Mouse (Mus musculus): ENCODE results near the gene Afg3l1. TPM values are rescaled to one million over a fixed set of nuclear protein-coding genes. Genes with fewer than 3 reads are reported as not detected.
"Not testable (repeated sequence)": the region's sequence is repeated elsewhere in the genome, so short reads cannot be mapped to it uniquely, and the experiment has no call there.

The Afg3l1 gene
- polyA plus RNA-seq, 1 experiment from 2014 or later = 39.4 TPM

DNA sequence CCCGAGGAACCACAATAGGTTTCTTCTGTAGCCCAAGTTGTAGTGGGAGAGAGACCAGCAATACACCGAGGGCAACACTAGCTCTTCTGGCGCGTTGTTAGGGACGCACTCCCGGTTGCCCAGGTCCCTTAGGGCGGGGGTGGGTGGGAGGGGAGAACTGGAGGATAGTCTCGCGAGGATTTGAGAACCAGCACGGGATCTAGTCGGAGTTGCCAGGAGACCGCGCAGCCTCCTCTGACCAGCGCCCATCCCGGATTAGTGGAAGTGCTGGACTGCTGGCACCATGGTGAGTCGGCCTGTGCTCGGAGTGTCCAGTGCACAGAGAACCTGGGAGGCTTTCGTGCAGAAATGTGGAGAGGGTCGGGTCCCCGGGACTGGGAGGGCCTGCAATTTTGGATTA, 41.0 kb downstream of the Afg3l1 start, which contains the start of gene Gas8:
Gas8 (plus strand) TSS at position 168 of the 400 bp plus-strand sequence.
- Histone ChIP-seq H3K9me3 (ENCODE audit: low read depth, low read length) (no peaks in the 10 kb centered on the region), H3K9ac (peak within 1 kb of the TSS; percentile 75), H3K27ac (ENCODE audit: low read depth) (no peak within 1 kb of the TSS), H3K4me1 (ENCODE audit: insufficient read depth) (peaks cover 5% of the 10 kb centered on the region; the same call in 1 of the 2 replicates), H3K27me3 (ENCODE audit: insufficient read depth, low read length) (peaks cover 18% of the 10 kb centered on the region; the same call in 1 of the 2 replicates), H3K36me3 (ENCODE audit: insufficient read depth) (peaks cover 30% of the 10 kb centered on the region), H3K4me3 (ENCODE audit: low read depth, low read length) (peak within 1 kb of the TSS; percentile 75), H3K4me2 (peak within 1 kb of the TSS; percentile 87)
- WGBS = under 1% methylated on average over 20 of the region's 20 CpGs
- DNase-seq (peak; percentile 97), ATAC-seq (ENCODE audit: insufficient read depth) (peak; percentile 95)
- TF ChIP-seq CTCF (IDR thresholded peaks at IDR 0.05; ENCODE audit: low read depth) = peak; percentile 35; the same call in 1 of the 2 replicates

DNA sequence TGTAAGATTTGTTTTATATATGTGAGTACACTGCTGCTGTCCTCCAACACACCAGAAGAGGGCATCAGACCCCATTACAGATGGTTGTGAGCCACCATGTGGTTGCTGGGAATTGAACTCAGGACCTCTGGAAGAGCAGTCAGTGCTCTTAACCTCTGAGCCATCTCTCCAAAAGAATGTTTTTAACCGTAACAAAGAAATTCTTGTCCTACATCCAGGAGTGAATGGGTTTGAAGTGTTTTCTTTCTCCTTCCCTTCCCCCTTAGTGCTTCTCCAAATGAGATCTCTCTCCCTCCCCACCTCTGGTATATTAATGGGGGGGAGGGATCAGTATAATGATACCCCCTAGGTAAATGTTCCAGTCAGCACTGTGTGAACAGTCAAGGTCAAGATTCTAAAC, 42.3 kb downstream of the Afg3l1 start:
- not testable (repeated sequence) for H3K4me2 ChIP-seq; H3K9ac ChIP-seq; DNase-seq; H3K9me3 ChIP-seq (ENCODE audit: low read depth, low read length); H3K4me1 ChIP-seq (ENCODE audit: insufficient read depth); H3K27ac ChIP-seq (ENCODE audit: low read depth); H3K4me3 ChIP-seq (ENCODE audit: low read depth, low read length); ATAC-seq (ENCODE audit: insufficient read depth)
- peaks cover 10% of the 10 kb centered on the region; the same call in 1 of the 2 replicates for H3K27me3 ChIP-seq (ENCODE audit: insufficient read depth, low read length)
- WGBS = 82% methylated on average over 1 of the region's 1 CpGs
- H3K36me3 ChIP-seq (ENCODE audit: insufficient read depth) = peaks cover 44% of the 10 kb centered on the region

DNA sequence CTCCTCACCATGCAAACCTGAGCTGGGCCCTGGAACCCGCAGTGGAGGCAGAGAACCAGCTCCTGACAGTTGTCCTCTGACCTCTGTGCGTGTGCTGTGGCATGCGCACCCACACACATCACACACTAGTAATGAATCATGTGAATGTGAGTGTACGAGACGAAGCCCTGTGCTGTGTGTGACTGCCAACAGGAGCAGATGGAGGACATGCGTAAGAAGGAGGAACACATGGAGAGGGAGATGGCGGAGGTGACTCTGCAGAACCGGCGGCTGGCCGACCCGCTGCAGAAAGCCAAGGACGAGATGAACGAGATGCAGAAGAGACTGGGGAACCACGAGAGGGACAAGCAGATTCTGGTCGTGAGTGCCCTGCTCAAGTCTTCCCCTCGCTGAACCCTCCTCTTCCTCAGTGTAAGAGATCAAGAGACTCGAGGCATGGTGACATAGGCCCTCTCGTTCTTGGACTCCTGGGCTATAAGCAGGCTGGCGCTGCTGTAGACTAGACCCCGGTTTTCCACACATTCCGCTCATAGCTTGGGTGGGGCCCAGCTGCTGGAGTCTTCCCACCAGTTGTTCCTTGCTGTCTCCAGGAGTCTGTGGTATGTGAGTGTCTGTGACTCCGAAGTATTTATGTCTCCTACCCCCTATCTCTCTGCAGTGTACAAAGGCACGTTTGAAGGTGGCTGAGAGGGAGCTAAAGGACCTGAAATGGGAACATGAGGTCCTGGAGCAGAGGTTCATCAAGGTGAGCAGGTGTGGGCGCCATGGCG, 50.2 kb downstream of the Afg3l1 start:
- no peak overlapping the region for H3K9ac ChIP-seq
- no peak overlapping the region for H3K27ac ChIP-seq (ENCODE audit: low read depth)
- H3K4me3 ChIP-seq (ENCODE audit: low read depth, low read length) = no peak overlapping the region
- ATAC-seq (ENCODE audit: insufficient read depth) (no peak), DNase-seq (no peak)
- no peaks in the 10 kb centered on the region for H3K4me1 ChIP-seq (ENCODE audit: insufficient read depth)
- 86% methylated on average over 25 of the region's 25 CpGs for WGBS
- TF ChIP-seq CTCF (IDR thresholded peaks at IDR 0.05; ENCODE audit: low read depth) = no peak
- no peak overlapping the region for H3K4me2 ChIP-seq
- H3K27me3 ChIP-seq (ENCODE audit: insufficient read depth, low read length) = no peaks in the 10 kb centered on the region
- no peaks in the 10 kb centered on the region for H3K9me3 ChIP-seq (ENCODE audit: low read depth, low read length)
- peaks cover 100% of the 10 kb centered on the region for H3K36me3 ChIP-seq (ENCODE audit: insufficient read depth)

DNA sequence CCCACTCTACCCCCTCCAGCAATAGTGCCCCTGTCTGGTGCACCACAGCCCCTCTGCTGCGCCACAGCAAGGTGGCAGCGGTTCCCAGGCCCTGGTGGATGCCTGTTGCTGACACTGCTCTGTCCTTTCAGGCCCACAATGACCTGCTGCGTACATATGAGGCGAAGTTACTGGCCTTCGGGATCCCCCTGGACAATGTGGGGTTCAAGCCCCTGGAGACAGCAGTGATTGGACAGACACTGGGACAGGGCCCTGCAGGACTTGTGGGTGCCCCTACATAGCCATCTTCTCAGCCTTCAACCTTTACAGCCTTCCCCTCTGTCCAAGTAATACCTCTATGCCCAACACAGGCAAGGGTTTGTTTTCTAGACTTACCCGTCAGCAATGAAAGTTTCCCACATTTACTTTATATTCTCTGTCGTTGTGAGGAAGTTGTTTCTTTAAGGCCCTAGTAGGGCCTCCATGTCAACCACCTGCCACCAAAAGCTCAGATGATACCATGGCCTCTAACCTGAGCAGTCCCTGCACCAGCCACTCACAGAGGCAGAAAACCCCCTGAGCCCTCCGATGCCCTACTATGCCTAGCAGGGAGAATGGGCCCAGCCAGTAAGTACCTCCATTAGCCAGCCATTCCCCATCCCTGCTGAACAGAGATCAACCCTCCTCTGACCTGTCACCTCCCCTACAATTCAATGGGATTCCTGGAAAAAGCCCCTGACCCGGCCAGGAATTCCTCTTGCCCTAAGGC, 58.7 kb downstream of the Afg3l1 start:
- H3K27ac ChIP-seq (ENCODE audit: low read depth) = no peak overlapping the region
- no peaks in the 10 kb centered on the region for H3K27me3 ChIP-seq (ENCODE audit: insufficient read depth, low read length)
- TF ChIP-seq CTCF (IDR thresholded peaks at IDR 0.05; ENCODE audit: low read depth) = no peak
- no peaks in the 10 kb centered on the region for H3K9me3 ChIP-seq (ENCODE audit: low read depth, low read length)
- H3K9ac ChIP-seq = no peak overlapping the region
- no peak overlapping the region for H3K4me3 ChIP-seq (ENCODE audit: low read depth, low read length)
- WGBS = 86% methylated on average over 9 of the region's 9 CpGs
- DNase-seq (no peak), ATAC-seq (ENCODE audit: insufficient read depth) (no peak)
- no peaks in the 10 kb centered on the region for H3K4me1 ChIP-seq (ENCODE audit: insufficient read depth)
- H3K36me3 ChIP-seq (ENCODE audit: insufficient read depth) = peaks cover 52% of the 10 kb centered on the region
- no peak overlapping the region for H3K4me2 ChIP-seq

DNA sequence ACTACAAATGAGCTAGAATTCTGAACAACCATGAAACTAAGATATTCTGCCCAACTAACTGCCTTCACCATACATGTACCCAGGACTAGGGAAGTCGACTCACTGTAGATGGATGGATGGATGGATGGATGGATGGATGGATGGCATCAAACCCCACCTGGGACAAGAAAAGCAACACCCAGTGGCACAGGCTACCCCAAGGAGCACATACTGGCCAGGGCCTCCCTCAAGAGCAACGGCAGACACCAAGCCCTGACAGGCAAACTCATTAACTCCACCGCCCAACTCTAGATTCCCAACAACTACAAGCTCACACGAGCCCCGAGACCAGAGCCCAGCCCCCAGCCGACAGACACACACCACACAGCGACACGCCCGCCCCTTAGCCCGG, 59.3 kb downstream of the Afg3l1 start:
- peaks cover 46% of the 10 kb centered on the region for H3K36me3 ChIP-seq (ENCODE audit: insufficient read depth)
- H3K9me3 ChIP-seq (ENCODE audit: low read depth, low read length) = no peaks in the 10 kb centered on the region
- H3K27me3 ChIP-seq (ENCODE audit: insufficient read depth, low read length) = no peaks in the 10 kb centered on the region
- ATAC-seq (ENCODE audit: insufficient read depth) (no peak), DNase-seq (no peak)
- TF ChIP-seq CTCF (IDR thresholded peaks at IDR 0.05; ENCODE audit: low read depth) = no peak
- WGBS = 29% methylated on average over 10 of the region's 10 CpGs
- H3K4me3 ChIP-seq (ENCODE audit: low read depth, low read length) = no peak overlapping the region
- H3K9ac ChIP-seq = no peak overlapping the region
- H3K4me2 ChIP-seq = no peak overlapping the region
- no peaks in the 10 kb centered on the region for H3K4me1 ChIP-seq (ENCODE audit: insufficient read depth)
- no peak overlapping the region for H3K27ac ChIP-seq (ENCODE audit: low read depth)

DNA sequence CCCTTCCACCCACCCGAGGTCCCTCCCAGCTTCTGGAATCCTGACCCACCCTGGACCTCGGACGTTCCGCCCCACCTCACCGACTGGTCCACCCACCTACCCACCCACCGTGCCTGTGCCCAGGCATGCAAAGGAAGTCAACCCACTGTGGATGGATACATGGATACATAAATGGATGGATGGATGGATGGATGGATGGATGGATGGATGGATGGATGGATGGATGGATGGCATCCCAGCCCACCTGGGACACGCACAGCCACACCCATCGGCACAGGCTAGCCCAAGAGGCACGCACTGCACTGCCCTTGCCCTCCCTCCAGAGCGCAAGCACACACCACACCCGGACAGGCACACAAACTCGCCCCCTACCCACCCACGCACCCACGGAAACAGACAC, 59.9 kb downstream of the Afg3l1 start:
- H3K27me3 ChIP-seq (ENCODE audit: insufficient read depth, low read length); ATAC-seq (ENCODE audit: insufficient read depth); H3K4me2 ChIP-seq; H3K9me3 ChIP-seq (ENCODE audit: low read depth, low read length); H3K4me3 ChIP-seq (ENCODE audit: low read depth, low read length); H3K4me1 ChIP-seq (ENCODE audit: insufficient read depth); H3K27ac ChIP-seq (ENCODE audit: low read depth); DNase-seq; H3K9ac ChIP-seq: not testable (repeated sequence)
- H3K36me3 ChIP-seq (ENCODE audit: insufficient read depth) = peaks cover 40% of the 10 kb centered on the region
- whole genome bisulfite sequencing = 69% methylated on average over 2 of the region's 14 CpGs

Other genes with a start within 250 kb of the Afg3l1 start
- 2.3 and 4.1 TPM in 2 replicates for gene Spata2l, start 241.7 kb upstream of the Afg3l1 start, polyA plus RNA-seq (2014; fragmentation: Nextera tagmentation; extraction: Ambion mirVana)
- gene Zfp276, start 223.7 kb upstream of the Afg3l1 start, polyA plus RNA-seq (2014; fragmentation: Nextera tagmentation; extraction: Ambion mirVana) = 19.7 and 26.6 TPM in 2 replicates
- gene Vps9d1, start 223.6 kb upstream of the Afg3l1 start, polyA plus RNA-seq (2014; fragmentation: Nextera tagmentation; extraction: Ambion mirVana) = 25.9 and 28.1 TPM in 2 replicates
- 40.0 and 41.6 TPM in 2 replicates for gene Fanca, start 159.3 kb upstream of the Afg3l1 start, polyA plus RNA-seq (2014; fragmentation: Nextera tagmentation; extraction: Ambion mirVana)
- gene Spire2, start 145.2 kb upstream of the Afg3l1 start, polyA plus RNA-seq (2014; fragmentation: Nextera tagmentation; extraction: Ambion mirVana) = 1.7 TPM in 2 replicates
- gene Tcf25, start 104.2 kb upstream of the Afg3l1 start, polyA plus RNA-seq (2014; fragmentation: Nextera tagmentation; extraction: Ambion mirVana) = 144 and 146 TPM in 2 replicates
- gene Mc1r, start 70.8 kb upstream of the Afg3l1 start, polyA plus RNA-seq (2014; fragmentation: Nextera tagmentation; extraction: Ambion mirVana) = not detected in 2 replicates
- 1.7 and 3.0 TPM in 2 replicates for gene Tubb3, start 66.5 kb upstream of the Afg3l1 start, polyA plus RNA-seq (2014; fragmentation: Nextera tagmentation; extraction: Ambion mirVana)
- 34.1 and 34.3 TPM in 2 replicates for gene Def8, start 54.4 kb upstream of the Afg3l1 start, polyA plus RNA-seq (2014; fragmentation: Nextera tagmentation; extraction: Ambion mirVana)
- gene Dbndd1, start 37.6 kb downstream of the Afg3l1 start, polyA plus RNA-seq (2014; fragmentation: Nextera tagmentation; extraction: Ambion mirVana) = 2.2 and 3.4 TPM in 2 replicates
- gene Gas8, start 40.9 kb downstream of the Afg3l1 start, polyA plus RNA-seq (2014; fragmentation: Nextera tagmentation; extraction: Ambion mirVana) = 29.8 and 30.6 TPM in 2 replicates
- gene Rhou, start 176.0 kb downstream of the Afg3l1 start, polyA plus RNA-seq (2014; fragmentation: Nextera tagmentation; extraction: Ambion mirVana) = 12.3 and 12.9 TPM in 2 replicates

Measured in lung, embryonic 14.5 days (tissue).